Mouse (Mus musculus) kidney, adult 2 months (tissue): ENCODE results near the gene 4930415O20Rik.

Experiments
- CTCF ChIP-seq: fragments of 200-500 bp; conservative IDR thresholded peaks from 2 replicates; pipeline ENCODE4 v1.5.1; 2011; ENCODE audit warnings: low read depth, mild to moderate bottlenecking, control low read depth, low read length, moderate library complexity, mixed read lengths; ENCODE audit not compliant: insufficient read depth, insufficient read length
- POLR2A ChIP-seq: fragments of 200-500 bp; IDR thresholded peaks from one replicate; pipeline ENCODE4 v1.6.1; 2011; ENCODE audit warnings: low read depth, low read length, control low read depth

DNA sequence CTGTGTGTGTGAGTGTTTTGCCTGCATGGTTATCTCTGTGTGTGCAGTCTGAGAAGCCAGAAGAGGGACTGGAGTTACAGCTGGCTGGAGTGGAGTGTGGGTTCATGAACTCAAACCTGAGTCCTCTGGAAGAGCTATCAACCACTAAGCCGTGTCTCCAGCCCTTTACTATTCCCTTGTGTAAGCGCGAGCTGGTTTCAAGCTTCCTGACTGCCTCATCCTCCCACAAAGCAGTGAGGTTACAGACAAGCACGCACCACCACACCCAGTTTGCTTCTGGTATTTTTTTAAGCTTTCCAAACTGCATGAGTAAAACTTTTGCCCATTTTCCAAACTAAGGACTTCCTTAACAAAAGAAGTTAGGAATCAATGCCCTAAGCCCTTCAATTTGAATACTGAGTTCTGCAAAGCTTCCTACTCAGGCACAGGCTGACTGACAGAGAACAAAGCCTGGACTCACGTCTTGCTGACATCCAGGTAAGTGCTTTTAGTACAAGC lies 42.7 kb upstream of the 4930415O20Rik start:
- TF ChIP-seq CTCF = no peak
- TF ChIP-seq POLR2A = no peak
